Mouse (Mus musculus): ENCODE data around the gene Slc25a11.

GRCm38 (mm10) chr11:70629557-70629956, 17.7 kb downstream of the Slc25a11 start:
- TF ChIP-seq CTCF (IDR thresholded peaks at IDR 0.05; ENCODE audit: low read depth, low read length) (no peak), TAL1 (conservative IDR thresholded peaks at IDR 0.05; ENCODE audit: low read depth, low read length) (no peak), GATA1 (IDR thresholded peaks at IDR 0.05; ENCODE audit: borderline replicate concordance, low read length) (no peak), GATA2 (IDR thresholded peaks at IDR 0.05; ENCODE audit: borderline replicate concordance, low read depth, low read length) (no peak), POLR2AphosphoS5 (IDR thresholded peaks at IDR 0.05; ENCODE audit: insufficient replicate concordance, low read depth, low read length) (no peak)

Data from G1E (cell line).